Mouse (Mus musculus) kidney, postnatal 0 days (tissue): Measurements from ENCODE around the gene Gm20388. TPM values are rescaled to one million over a fixed set of nuclear protein-coding genes. Genes with fewer than 3 reads are reported as not detected.
A peak's percentile ranks its signal among the peaks of the same experiment; 100 is the strongest.

ENCODE experiments used
- ATAC-seq: fragments of 200-750 bp; cut with Nextera tagmentation; replicated peaks from 2 replicates; pipeline ENCODE4 v1.8.0; 2017; ENCODE audit warnings: low read depth, moderate number of reproducible peaks, moderate TSS enrichment, moderate library complexity; ENCODE audit not compliant: low FRiP score
- DNase-seq: peaks from one replicate; pipeline ENCODE4 v3.0.0-alpha.2; 2016; ENCODE audit warnings: low spot score
- H3K27ac ChIP-seq: fragments of 300-500 bp; sonication (generic); 2 replicates; pipeline ENCODE4 v1.5.1; 2014; ENCODE audit warnings: mild to moderate bottlenecking
- H3K27me3 ChIP-seq: fragments of 300-500 bp; sonication (generic); 2 replicates; pipeline ENCODE4 v1.6.1; 2014; ENCODE audit warnings: low read length, mixed read lengths; ENCODE audit not compliant: insufficient read depth
- H3K36me3 ChIP-seq: fragments of 300-500 bp; sonication (generic); 2 replicates; pipeline ENCODE4 v1.6.1; 2014; ENCODE audit warnings: low read length, mixed read lengths; ENCODE audit not compliant: insufficient read depth
- H3K4me1 ChIP-seq: fragments of 300-500 bp; sonication (generic); replicated peaks from 2 replicates; pipeline ENCODE4 v1.6.1; 2014; ENCODE audit warnings: antibody characterized with exemption, low read length, mixed read lengths; ENCODE audit not compliant: insufficient read depth
- H3K4me2 ChIP-seq: fragments of 300-500 bp; sonication (generic); 2 replicates; pipeline ENCODE4 v1.6.1; 2014; ENCODE audit warnings: mild to moderate bottlenecking, low read length, moderate library complexity, mixed read lengths
- H3K4me3 ChIP-seq: fragments of 300-500 bp; sonication (generic); replicated peaks from 2 replicates; pipeline ENCODE4 v1.5.1; 2014; ENCODE audit warnings: low read depth, low read length
- H3K9ac ChIP-seq: fragments of 300-500 bp; sonication (generic); 2 replicates; pipeline ENCODE4 v1.6.1; 2014; ENCODE audit warnings: low read depth, low read length
- H3K9me3 ChIP-seq: fragments of 300-500 bp; sonication (generic); replicated peaks from 2 replicates; pipeline ENCODE4 v1.6.1; 2016; ENCODE audit warnings: low read length, inconsistent platforms, mixed read lengths
- CTCF ChIP-seq: IDR thresholded peaks from 2 replicates; pipeline ENCODE4 v1.5.1; 2016; ENCODE audit warnings: antibody characterized with exemption, low read depth, mild to moderate bottlenecking, moderate library complexity
- WGBS: fragments of 180-500 bp; shearing (Covaris S2); extraction: QIAGEN DNeasy Blood & Tissue Kit; methylation state at CpG from one replicate; pipeline ENCODE4 v1.1.7; 2014; 5-methylcytosine and 5-hydroxymethylcytosine counted together
- polyA plus RNA-seq: library from polyadenylated mRNA; unstranded; fragments of >200 nt; fragmentation: Nextera tagmentation; extraction: Ambion mirVana; gene quantifications from 2 replicates; pipeline ENCODE4 v1.2.1, GENCODE M21; 2015

The Gm20388 gene
- polyA plus RNA-seq, 1 experiment from 2014 or later, result not detected

- Histone ChIP-seq H3K27me3 (no peaks in the 10 kb centered on the region), H3K4me2 (no peak overlapping the region), H3K4me1 (no peaks in the 10 kb centered on the region), H3K4me3 (no peak overlapping the region), H3K36me3 (no peaks in the 10 kb centered on the region), H3K27ac (no peak overlapping the region), H3K9me3 (no peaks in the 10 kb centered on the region; the same call in 1 of the 2 replicates), H3K9ac (no peak overlapping the region)
- 87% methylated on average over 20 of the region's 20 CpGs for WGBS
- no peak for TF ChIP-seq CTCF
- DNase-seq (no peak), ATAC-seq (no peak)
These were observed 4214.6 kb downstream of the Gm20388 start for GRCm38 (mm10) chr8:124125241-124125640.

- Histone ChIP-seq H3K9ac (no peak overlapping the region), H3K4me2 (no peak overlapping the region), H3K4me1 (peaks cover 9% of the 10 kb centered on the region; the same call in 1 of the 2 replicates), H3K36me3 (no peaks in the 10 kb centered on the region), H3K9me3 (no peaks in the 10 kb centered on the region), H3K4me3 (no peak overlapping the region), H3K27ac (no peak overlapping the region), H3K27me3 (no peaks in the 10 kb centered on the region)
- no peak for TF ChIP-seq CTCF
- DNase-seq (no peak), ATAC-seq (no peak)
- 53% methylated on average over 5 of the region's 5 CpGs for WGBS
These were observed 4226.6 kb downstream of the Gm20388 start for GRCm38 (mm10) chr8:124137261-124137660.

GRCm38 (mm10) chr8:124140211-124140790 lies 4229.7 kb downstream of the Gm20388 start:
- Histone ChIP-seq H3K27me3 (no peaks in the 10 kb centered on the region), H3K36me3 (no peaks in the 10 kb centered on the region), H3K4me3 (no peak overlapping the region), H3K9me3 (no peaks in the 10 kb centered on the region), H3K27ac (no peak overlapping the region), H3K9ac (no peak overlapping the region), H3K4me2 (no peak overlapping the region), H3K4me1 (peaks cover 14% of the 10 kb centered on the region)
- WGBS, result 41% methylated on average over 11 of the region's 11 CpGs
- ATAC-seq (no peak), DNase-seq (no peak)
- no peak for TF ChIP-seq CTCF

GRCm38 (mm10) chr8:124140868-124141431 lies 4230.3 kb downstream of the Gm20388 start:
- no peaks in the 10 kb centered on the region for H3K9me3 ChIP-seq
- H3K27ac ChIP-seq, result no peak overlapping the region
- WGBS, result 43% methylated on average over 20 of the region's 20 CpGs
- H3K27me3 ChIP-seq, result no peaks in the 10 kb centered on the region
- peak overlapping the region; percentile 10 for H3K4me2 ChIP-seq
- H3K9ac ChIP-seq, result no peak overlapping the region
- peaks cover 14% of the 10 kb centered on the region for H3K4me1 ChIP-seq
- DNase-seq (no peak), ATAC-seq (no peak)
- no peaks in the 10 kb centered on the region for H3K36me3 ChIP-seq
- no peak for TF ChIP-seq CTCF
- H3K4me3 ChIP-seq, result no peak overlapping the region

GRCm38 (mm10) chr8:124141681-124142391 lies 4231.2 kb downstream of the Gm20388 start:
- Histone ChIP-seq H3K27me3 (no peaks in the 10 kb centered on the region), H3K4me2 (no peak overlapping the region), H3K9me3 (no peaks in the 10 kb centered on the region), H3K9ac (no peak overlapping the region), H3K27ac (no peak overlapping the region), H3K36me3 (no peaks in the 10 kb centered on the region), H3K4me3 (no peak overlapping the region), H3K4me1 (peaks cover 14% of the 10 kb centered on the region)
- no peak for TF ChIP-seq CTCF
- ATAC-seq, result no peak
- DNase-seq, result no peak
- 36% methylated on average over 9 of the region's 9 CpGs for WGBS

GRCm38 (mm10) chr8:124143003-124143402 lies 4232.4 kb downstream of the Gm20388 start:
- WGBS, result 52% methylated on average over 5 of the region's 5 CpGs
- Histone ChIP-seq H3K9ac (no peak overlapping the region), H3K4me3 (no peak overlapping the region), H3K4me2 (no peak overlapping the region), H3K27me3 (no peaks in the 10 kb centered on the region), H3K27ac (no peak overlapping the region), H3K36me3 (no peaks in the 10 kb centered on the region), H3K9me3 (no peaks in the 10 kb centered on the region), H3K4me1 (peaks cover 14% of the 10 kb centered on the region)
- DNase-seq (no peak), ATAC-seq (no peak)
- no peak for TF ChIP-seq CTCF
